Mouse (Mus musculus) myocyte (in vitro differentiated cells): ENCODE measurements around the gene Lsm14b.

Experiments
- E2F4 ChIP-seq: IDR thresholded peaks from one replicate; pipeline ENCODE4 v1.6.1; 2011; ENCODE audit warnings: mild to moderate bottlenecking, control low read depth, moderate library complexity; ENCODE audit not compliant: insufficient read depth
- MAX ChIP-seq: IDR thresholded peaks from one replicate; pipeline ENCODE4 v1.6.1; 2011; ENCODE audit warnings: low read depth, mild to moderate bottlenecking, control low read depth
- MYOG ChIP-seq, 3 experiments: IDR thresholded peaks; one replicate each; pipeline ENCODE4 v1.6.1; 2011; ENCODE audit warnings: control low read depth in 2 of 3, low read depth in 2 of 3, mild to moderate bottlenecking in 2 of 3; ENCODE audit not compliant: insufficient read length in 2 of 3, control insufficient read depth in 1 of 3, insufficient read depth in 1 of 3
- POLR2A ChIP-seq: IDR thresholded peaks from one replicate; pipeline ENCODE4 v1.6.1; 2011; ENCODE audit warnings: low read depth, mild to moderate bottlenecking, control low read depth, moderate library complexity; ENCODE audit not compliant: insufficient read length
- POLR2AphosphoS2 ChIP-seq: IDR thresholded peaks from one replicate; pipeline ENCODE4 v1.6.1; 2011; ENCODE audit warnings: low read depth, control low read depth; ENCODE audit not compliant: insufficient read length
- SRF ChIP-seq: IDR thresholded peaks from one replicate; pipeline ENCODE4 v1.6.1; 2011; ENCODE audit warnings: low read depth; ENCODE audit not compliant: control insufficient read depth, insufficient read length
- TCF12 ChIP-seq: IDR thresholded peaks from one replicate; pipeline ENCODE4 v1.6.1; 2011; ENCODE audit warnings: mild to moderate bottlenecking, control low read depth; ENCODE audit not compliant: poor library complexity, insufficient read depth, severe bottlenecking
- USF1 ChIP-seq: IDR thresholded peaks from one replicate; pipeline ENCODE4 v1.6.1; 2011; ENCODE audit warnings: low read depth, mild to moderate bottlenecking, control low read depth, moderate library complexity

GRCm38 (mm10) chr2:179989098-179989497 is 35.7 kb upstream of the Lsm14b start:
- TF ChIP-seq SRF (no peak), POLR2A (no peak), POLR2AphosphoS2 (no peak), MYOG (IDR thresholded peaks at IDR 0.05; ENCODE audit: control insufficient read depth in 1 of 3, insufficient read depth in 1 of 3, insufficient read length in 2 of 3, low read depth in 2 of 3) (no peak), MAX (no peak), E2F4 (no peak), USF1 (no peak), TCF12 (no peak)
